22 mouse cellular contexts compared by ENCODE assay signal in genomic region chr12:8377955-8378620, GRCm38 (mm10).
DNase-seq lines count a peak whose midpoint lies in the region; ATAC-seq and TF ChIP-seq lines count a peak whose summit lies in the region.
"Had no signal": no experiment of that assay in that cellular context is flagged by ENCODE, and none has a peak within 500 bp of the region (broad histone marks: within the 10 kb centered on the region; RNA-seq: fewer than 3 reads in every experiment).

No protein-coding gene starts in this region.

- H3K36me3 ChIP-seq in kidney, postnatal 0 days (ENCODE audit: insufficient read depth, low read length), result no peaks in the 10 kb centered on the region
- H3K36me3 ChIP-seq in kidney, adult 2 months (ENCODE audit: control insufficient read depth, insufficient read depth, low read length), result no peaks in the 10 kb centered on the region
- no peaks in the 10 kb centered on the region for H3K36me3 ChIP-seq in embryonic facial prominence, embryonic 11.5 days (replicated peaks; ENCODE audit: control insufficient read depth, insufficient read depth, low read depth, low read length)
- H3K36me3 ChIP-seq in limb, embryonic 11.5 days (ENCODE audit: control insufficient read depth, insufficient read depth, low read length), result no peaks in the 10 kb centered on the region
- H3K36me3 ChIP-seq: hindbrain, embryonic 13.5 days; kidney, embryonic 15.5 days; midbrain, embryonic 10.5 days; stomach, embryonic 15.5 days had no signal

- H3K4me1 ChIP-seq in kidney, postnatal 0 days (replicated peaks; ENCODE audit: insufficient read depth, low read length), result peaks cover 7% of the 10 kb centered on the region
- H3K4me1 ChIP-seq in kidney, adult 2 months (ENCODE audit: control insufficient read depth, insufficient read depth, low read length), result peaks cover 13% of the 10 kb centered on the region
- H3K4me1 ChIP-seq in embryonic facial prominence, embryonic 11.5 days (ENCODE audit: control insufficient read depth, insufficient read depth, low read length), result no peaks in the 10 kb centered on the region
- no peaks in the 10 kb centered on the region for H3K4me1 ChIP-seq in limb, embryonic 11.5 days (ENCODE audit: control insufficient read depth, insufficient read depth, low read length)

- TF ChIP-seq POLR2A in kidney, adult 2 months (IDR thresholded peaks at IDR 0.05; ENCODE audit: low read depth, low read length), result no peak

- H3K9ac ChIP-seq in kidney, postnatal 0 days (ENCODE audit: low read depth, low read length), result no peak overlapping the region
- H3K9ac ChIP-seq in embryonic facial prominence, embryonic 11.5 days (replicated peaks; ENCODE audit: low read length), result no peak overlapping the region
- no peak overlapping the region for H3K9ac ChIP-seq in limb, embryonic 11.5 days (ENCODE audit: low read length)
- H3K9ac ChIP-seq: forebrain, embryonic 13.5 days; hindbrain, embryonic 13.5 days; kidney, embryonic 15.5 days; lung, embryonic 14.5 days; stomach, embryonic 15.5 days had no signal

- no peaks in the 10 kb centered on the region for H3K9me3 ChIP-seq in kidney, postnatal 0 days (replicated peaks; ENCODE audit: low read length)
- no peaks in the 10 kb centered on the region for H3K9me3 ChIP-seq in embryonic facial prominence, embryonic 11.5 days (replicated peaks; ENCODE audit: control insufficient read depth, low read length)
- H3K9me3 ChIP-seq in limb, embryonic 11.5 days (ENCODE audit: control insufficient read depth, low read length), result no peaks in the 10 kb centered on the region
- H3K9me3 ChIP-seq: forebrain, embryonic 13.5 days; hindbrain, embryonic 13.5 days; kidney, embryonic 15.5 days; midbrain, embryonic 10.5 days; stomach, embryonic 15.5 days had no signal

- no peak overlapping the region for H3K4me3 ChIP-seq in kidney, postnatal 0 days (replicated peaks; ENCODE audit: low read depth, low read length)
- no peak overlapping the region for H3K4me3 ChIP-seq in kidney, adult 2 months (ENCODE audit: insufficient read depth, low read depth, low read length)
- H3K4me3 ChIP-seq in embryonic facial prominence, embryonic 11.5 days (ENCODE audit: low read depth, low read length), result no peak overlapping the region
- no peak overlapping the region for H3K4me3 ChIP-seq in limb, embryonic 11.5 days (ENCODE audit: low read depth, low read length)
- H3K4me3 ChIP-seq: forebrain, embryonic 13.5 days; heart, adult 2 months; hindbrain, embryonic 13.5 days; kidney, embryonic 15.5 days; midbrain, embryonic 10.5 days; stomach, embryonic 15.5 days had no signal

- no peak for TF ChIP-seq CTCF in kidney, postnatal 0 days (IDR thresholded peaks at IDR 0.05; ENCODE audit: low read depth)
- TF ChIP-seq CTCF in kidney, adult 2 months (conservative IDR thresholded peaks at IDR 0.05; ENCODE audit: insufficient read depth, insufficient read length, low read depth, low read length), result no peak

- DNase-seq in embryo, embryonic 10 days (ENCODE audit: low spot score), result peak; percentile 48
- no peak for DNase-seq in embryo, embryonic 9.5 days (ENCODE audit: extremely low spot score)
- no peak for DNase-seq in kidney, postnatal 0 days (ENCODE audit: low spot score)
- no peak for DNase-seq in kidney, adult 2 months
- DNase-seq in embryonic facial prominence, embryonic 11.5 days (ENCODE audit: low spot score), result peak; percentile 72
- DNase-seq in limb, embryonic 11.5 days (ENCODE audit: low spot score), result peak; percentile 37
- no peak for DNase-seq in left cerebral cortex, postnatal 25 days (ENCODE audit: low spot score in 2 of 2)
- no peak for DNase-seq in urinary bladder, postnatal 4 days (ENCODE audit: low spot score in 2 of 2)
- DNase-seq: cerebellum, adult 11 months; cerebellum, postnatal 14 days; gastrocnemius, postnatal 10 days; heart, adult 2 months; lung, embryonic 14.5 days; right cerebral cortex, postnatal 14 days; thymus, adult 2 months had no signal

- no peak for ATAC-seq in kidney, postnatal 0 days (replicated peaks; ENCODE audit: low FRiP score, low read depth)
- ATAC-seq in embryonic facial prominence, embryonic 11.5 days (replicated peaks; ENCODE audit: insufficient number of reproducible peaks, low FRiP score, low TSS enrichment, low read depth), result no peak
- no peak for ATAC-seq in limb, embryonic 11.5 days (ENCODE audit: insufficient number of reproducible peaks, low FRiP score, low TSS enrichment, low read depth)
- ATAC-seq: forebrain, embryonic 13.5 days had no signal

- H3K4me2 ChIP-seq in kidney, postnatal 0 days (ENCODE audit: low read length), result no peak overlapping the region
- H3K4me2 ChIP-seq in embryonic facial prominence, embryonic 11.5 days (ENCODE audit: low read depth, low read length), result no peak overlapping the region
- no peak overlapping the region for H3K4me2 ChIP-seq in limb, embryonic 11.5 days (ENCODE audit: low read depth, severe bottlenecking)
- H3K4me2 ChIP-seq: forebrain, embryonic 13.5 days; hindbrain, embryonic 13.5 days; kidney, embryonic 15.5 days; liver, embryonic 11.5 days; lung, embryonic 14.5 days; stomach, embryonic 15.5 days had no signal

- 0 out of 2 replicates have a peak overlapping the region, but pooled peaks have one; percentile 4 for H3K27ac ChIP-seq in kidney, postnatal 0 days
- no peak overlapping the region for H3K27ac ChIP-seq in kidney, adult 2 months (ENCODE audit: insufficient read depth, low read depth, low read length)
- no peak overlapping the region for H3K27ac ChIP-seq in embryonic facial prominence, embryonic 11.5 days (replicated peaks; ENCODE audit: low read depth, low read length)
- no peak overlapping the region; the same call in 1 of the 2 replicates for H3K27ac ChIP-seq in limb, embryonic 11.5 days (replicated peaks; ENCODE audit: low read depth, low read length)
- H3K27ac ChIP-seq: forebrain, embryonic 13.5 days; heart, adult 2 months; hindbrain, embryonic 13.5 days; kidney, embryonic 15.5 days; macrophage; midbrain, embryonic 10.5 days; stomach, embryonic 15.5 days had no signal

- intact Hi-C loops in left cerebral cortex, postnatal 25 days (cut with DNase I), result no loop called here

- 75% methylated on average over 9 of the region's 9 CpGs for WGBS in kidney, postnatal 0 days
- WGBS in kidney, adult 2 months, result 82% methylated on average over 9 of the region's 9 CpGs
- 29% methylated on average over 9 of the region's 9 CpGs for WGBS in embryonic facial prominence, embryonic 11.5 days
- WGBS in limb, embryonic 11.5 days, result 28% methylated on average over 9 of the region's 9 CpGs

- H3K27me3 ChIP-seq in kidney, postnatal 0 days (ENCODE audit: insufficient read depth, low read length), result no peaks in the 10 kb centered on the region
- no peaks in the 10 kb centered on the region for H3K27me3 ChIP-seq in kidney, adult 2 months (replicated peaks; ENCODE audit: control insufficient read depth, insufficient read depth, low read length)
- no peaks in the 10 kb centered on the region for H3K27me3 ChIP-seq in embryonic facial prominence, embryonic 11.5 days (ENCODE audit: control insufficient read depth, insufficient read depth, low read length)
- no peaks in the 10 kb centered on the region for H3K27me3 ChIP-seq in limb, embryonic 11.5 days (ENCODE audit: control insufficient read depth, insufficient read depth, low read length)
- H3K27me3 ChIP-seq: forebrain, embryonic 13.5 days; hindbrain, embryonic 13.5 days; kidney, embryonic 15.5 days; stomach, embryonic 15.5 days had no signal

Comparison
In these comparisons a context has a peak if more than half of its experiments do, and no peak if none do; other contexts are left out.
1. DNase-seq: peak in embryo, embryonic 10 days (single experiment), embryonic facial prominence, embryonic 11.5 days (single experiment) and limb, embryonic 11.5 days (single experiment); none in embryo, embryonic 9.5 days (single experiment), kidney, postnatal 0 days (single experiment), kidney, adult 2 months (single experiment), left cerebral cortex, postnatal 25 days (0 of 2) and urinary bladder, postnatal 4 days (0 of 2).